Mouse (Mus musculus) adipocyte (in vitro differentiated cells): ENCODE results near the gene Prkcq.

Experiments
- DNase-seq: peaks from one replicate; pipeline ENCODE4 v3.0.0-alpha.2; 2016; ENCODE audit warnings: low spot score

Gene Prkcq

GRCm38 (mm10) chr2:11171754-11172501, at the start of gene Prkcq:
TSS of gene Prkcq (plus strand) at chr2:11172108.
- DNase-seq = no peak

- no peak for DNase-seq
Measured at GRCm38 (mm10) chr2:11130881-11131280, 41.0 kb upstream of the Prkcq start.

DNA sequence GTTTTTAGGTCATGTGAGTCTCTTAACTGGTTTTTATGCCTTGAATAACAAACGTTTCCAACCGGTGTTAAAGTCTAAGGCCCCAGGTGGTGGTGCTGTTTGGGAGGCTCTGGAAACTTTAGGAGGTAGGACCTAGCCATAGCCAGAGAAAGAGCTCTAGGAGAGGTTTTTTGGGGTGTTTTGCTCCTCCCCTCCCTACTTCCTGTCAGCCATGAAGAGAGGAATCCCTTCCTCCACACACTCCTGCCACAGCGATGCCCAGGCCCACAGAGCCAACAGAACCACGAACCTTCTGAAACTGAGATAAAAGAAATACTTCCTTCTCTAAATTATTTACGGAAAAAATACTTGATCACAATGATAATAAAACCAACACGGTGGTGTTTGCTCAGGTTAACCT, 36.2 kb upstream of the Prkcq start:
- no peak for DNase-seq

GRCm38 (mm10) chr2:11138076-11138475, 33.8 kb upstream of the Prkcq start:
- DNase-seq = no peak

GRCm38 (mm10) chr2:11139518-11140152, 32.3 kb upstream of the Prkcq start:
- DNase-seq = no peak

- no peak for DNase-seq
Measured at GRCm38 (mm10) chr2:11140385-11140784, 31.5 kb upstream of the Prkcq start.

- DNase-seq = peak; percentile 7
Measured at GRCm38 (mm10) chr2:11149091-11149490, 22.8 kb upstream of the Prkcq start.

GRCm38 (mm10) chr2:11150975-11151374, 20.9 kb upstream of the Prkcq start:
- DNase-seq = no peak

DNA sequence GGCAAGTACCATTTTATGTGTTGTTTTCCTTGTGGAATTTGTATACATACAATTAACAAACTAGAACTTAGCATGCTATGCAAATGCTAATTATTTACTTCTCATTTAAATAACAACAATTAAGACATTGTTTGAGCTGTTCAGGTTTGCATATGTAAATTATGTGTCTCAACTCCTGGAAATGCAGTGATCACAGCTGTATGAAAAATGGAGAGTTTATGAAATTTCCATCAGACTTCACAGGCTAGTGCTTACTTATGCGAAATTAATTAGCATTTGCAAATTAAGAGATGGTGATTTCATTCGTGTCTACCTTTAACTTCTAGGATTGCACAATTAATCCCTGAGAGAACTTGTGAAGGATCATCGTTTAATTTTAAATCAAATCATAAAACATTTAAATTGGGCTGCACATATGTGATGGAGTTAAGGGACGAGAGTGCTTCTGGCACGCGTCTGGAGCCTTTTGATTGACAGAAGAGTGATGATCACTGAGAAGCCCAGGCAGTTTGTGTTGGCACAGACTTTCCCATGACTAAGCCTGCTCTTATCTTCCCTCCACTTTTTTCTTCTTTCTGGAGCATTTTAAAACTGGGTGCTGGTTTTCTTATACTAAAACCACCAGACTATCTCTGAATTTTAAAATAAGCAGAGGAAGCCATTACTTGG, 20.1 kb upstream of the Prkcq start:
- DNase-seq = no peak

DNA sequence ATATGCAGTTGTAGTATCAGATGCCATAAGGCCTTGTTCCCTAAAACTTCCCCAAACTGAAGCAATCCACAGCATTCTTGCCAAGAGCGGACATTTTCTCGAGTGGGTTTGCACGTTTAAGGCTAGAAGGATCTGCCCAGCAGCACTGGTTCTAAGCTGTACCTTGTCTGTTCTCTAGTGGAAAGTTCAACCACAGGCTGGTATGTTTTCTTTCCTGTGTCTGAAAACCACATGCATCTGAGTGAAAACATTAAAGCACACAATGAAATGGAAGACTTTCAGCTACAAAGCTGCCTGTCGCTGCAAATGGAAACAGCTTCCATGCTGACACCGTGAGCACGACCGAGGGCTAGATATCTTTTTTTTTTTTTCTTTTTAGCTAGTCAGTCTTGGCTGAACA, 12.3 kb upstream of the Prkcq start:
- DNase-seq = no peak

DNA sequence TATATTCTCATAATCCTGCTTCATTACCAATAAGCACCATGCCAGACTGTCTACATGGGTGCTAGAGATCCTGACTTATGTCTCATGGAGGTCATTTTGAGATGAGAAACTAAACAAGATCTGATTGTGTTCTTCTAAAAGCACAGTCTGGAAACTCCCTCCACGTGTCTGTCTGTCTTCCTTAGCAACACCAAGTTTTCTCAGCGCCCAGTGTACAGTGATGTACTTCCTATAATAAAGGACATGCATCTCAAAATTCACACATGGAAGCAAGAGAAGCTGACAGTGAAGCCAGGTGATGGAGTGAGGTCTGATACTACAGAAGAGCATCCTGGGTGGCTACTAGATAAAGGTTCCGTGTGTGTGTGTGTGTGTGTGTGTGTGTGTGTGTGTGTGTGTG, 11.2 kb upstream of the Prkcq start:
- no peak for DNase-seq

- DNase-seq = no peak
Measured at GRCm38 (mm10) chr2:11161336-11161735, 10.6 kb upstream of the Prkcq start.

- DNase-seq = no peak
Measured at GRCm38 (mm10) chr2:11162701-11163100, 9.2 kb upstream of the Prkcq start.

DNA sequence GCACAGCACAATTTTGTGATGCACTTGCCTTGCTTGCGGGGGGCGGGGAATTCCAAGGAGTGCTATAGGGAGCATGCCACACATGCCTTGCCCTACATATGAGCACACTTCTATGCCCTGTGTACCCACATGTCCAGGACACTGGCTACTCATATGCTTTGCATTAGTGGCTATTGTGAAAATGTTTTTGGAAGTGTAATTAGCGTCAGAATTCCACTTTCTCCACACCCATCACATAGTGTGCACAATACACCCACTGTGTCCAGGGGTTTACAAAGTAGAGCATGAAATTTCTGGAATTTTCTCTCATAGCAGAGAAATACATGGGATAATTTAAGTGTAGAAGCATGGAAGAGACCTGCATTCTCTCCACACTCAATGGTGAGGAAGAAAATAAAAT, 7.7 kb upstream of the Prkcq start:
- DNase-seq = no peak

GRCm38 (mm10) chr2:11169721-11170335, 2.1 kb upstream of the Prkcq start:
- no peak for DNase-seq

DNA sequence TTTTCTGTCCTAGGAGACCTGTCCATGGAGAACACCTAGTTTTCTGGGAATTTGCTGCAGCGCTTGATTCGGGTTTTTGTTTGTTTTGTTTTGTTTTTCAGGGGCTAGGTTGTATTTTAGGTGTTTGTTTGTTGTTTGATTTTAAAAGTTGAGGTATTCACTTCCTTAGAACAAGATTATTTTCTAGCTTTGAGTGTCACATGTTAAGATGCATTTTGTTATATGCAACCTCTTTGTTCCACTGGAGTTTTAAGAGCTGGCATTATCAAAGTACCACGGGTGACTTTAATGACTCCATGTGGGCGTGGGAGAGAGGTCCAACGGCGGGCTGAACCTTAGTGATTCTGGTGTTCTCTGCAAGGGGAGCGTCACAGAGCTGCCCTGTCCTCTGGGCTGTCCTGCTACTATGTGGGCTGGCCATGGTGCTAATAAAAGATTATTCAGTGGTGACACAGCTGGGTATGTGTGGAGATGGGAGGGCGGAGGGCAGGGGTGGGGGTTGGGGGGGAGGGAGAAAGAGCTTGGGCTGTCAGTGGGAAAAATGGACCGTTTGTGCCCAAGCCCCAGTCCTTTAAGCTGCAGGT, 1.0 kb downstream of the Prkcq start:
- DNase-seq = no peak

GRCm38 (mm10) chr2:11173521-11173920, 1.6 kb downstream of the Prkcq start:
- DNase-seq = no peak

GRCm38 (mm10) chr2:11174101-11174500, 2.2 kb downstream of the Prkcq start:
- no peak for DNase-seq

GRCm38 (mm10) chr2:11177880-11178279, 6.0 kb downstream of the Prkcq start:
- DNase-seq = no peak

GRCm38 (mm10) chr2:11181510-11181909, 9.6 kb downstream of the Prkcq start:
- DNase-seq = no peak

DNA sequence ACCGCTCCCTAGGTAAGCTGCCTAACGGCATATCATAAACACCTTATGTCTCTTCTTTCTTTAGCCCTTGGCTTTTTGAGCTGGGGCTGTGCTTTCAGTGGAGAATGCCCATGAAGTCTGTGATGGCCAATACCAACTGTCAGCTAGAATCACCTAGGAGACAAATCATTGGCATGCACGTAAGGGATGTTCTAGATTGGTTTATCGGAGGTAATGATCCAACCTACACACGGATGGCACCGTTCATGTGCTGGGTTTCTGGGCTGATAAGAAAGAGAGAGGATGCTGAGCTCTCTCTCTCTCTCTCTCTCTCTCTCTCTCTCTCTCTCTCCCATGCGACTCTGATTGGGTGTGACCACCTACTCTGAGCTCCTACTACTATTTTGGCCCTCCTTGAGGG, 10.2 kb downstream of the Prkcq start:
- no peak for DNase-seq

DNA sequence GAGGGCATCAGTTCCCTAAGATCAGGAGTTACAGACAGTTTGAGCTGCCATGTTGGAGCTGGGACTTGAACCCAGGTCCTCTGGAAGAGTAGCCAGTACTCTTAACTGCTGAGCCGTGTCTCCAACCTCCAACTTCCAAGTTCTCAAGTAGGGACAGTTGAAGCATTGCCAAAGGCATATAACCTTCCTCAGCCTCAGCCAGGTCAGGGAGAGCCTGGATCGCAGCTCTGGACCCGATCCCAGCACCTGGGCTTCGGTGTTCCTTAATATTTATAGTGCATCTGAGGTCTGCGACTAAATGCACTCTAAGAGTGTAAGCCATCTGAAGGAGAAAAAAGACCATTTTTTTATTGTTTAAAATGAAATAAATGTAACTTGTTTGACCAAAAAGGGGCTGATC, 12.1 kb downstream of the Prkcq start:
- DNase-seq = no peak
